In genomic region chr4:48938892-48939291, GRCm38 (mm10) we compare ENCODE assay signal across 13 mouse cellular contexts.
"Had no signal": no experiment of that assay in that cellular context is flagged by ENCODE, and none has a peak within 500 bp of the region (broad histone marks: within the 10 kb centered on the region; RNA-seq: fewer than 3 reads in every experiment).

No protein-coding gene starts in this region.

- DNase-seq: kidney, adult 9 months; kidney, postnatal 36 days; lung, adult 18-20 months; lung, postnatal 36 days; midbrain, embryonic 14.5 days; right cerebral cortex, postnatal 14 days; thymus, adult 18-20 months; thymus, postnatal 25 days had no signal

- H3K4me3 ChIP-seq: limb, embryonic 13.5 days; neural tube, embryonic 12.5 days had no signal

- H3K9me3 ChIP-seq: limb, embryonic 13.5 days; neural tube, embryonic 12.5 days had no signal

- H3K27me3 ChIP-seq: limb, embryonic 13.5 days; neural tube, embryonic 12.5 days had no signal

- H3K4me1 ChIP-seq: limb, embryonic 13.5 days; neural tube, embryonic 12.5 days had no signal

- H3K27ac ChIP-seq: kidney, postnatal 0 days; limb, embryonic 13.5 days; liver, embryonic 14.5 days; neural tube, embryonic 12.5 days; stomach, postnatal 0 days had no signal

- H3K36me3 ChIP-seq: limb, embryonic 13.5 days; neural tube, embryonic 12.5 days had no signal
